Mouse (Mus musculus): ENCODE results near the gene Cwc22.

DNA sequence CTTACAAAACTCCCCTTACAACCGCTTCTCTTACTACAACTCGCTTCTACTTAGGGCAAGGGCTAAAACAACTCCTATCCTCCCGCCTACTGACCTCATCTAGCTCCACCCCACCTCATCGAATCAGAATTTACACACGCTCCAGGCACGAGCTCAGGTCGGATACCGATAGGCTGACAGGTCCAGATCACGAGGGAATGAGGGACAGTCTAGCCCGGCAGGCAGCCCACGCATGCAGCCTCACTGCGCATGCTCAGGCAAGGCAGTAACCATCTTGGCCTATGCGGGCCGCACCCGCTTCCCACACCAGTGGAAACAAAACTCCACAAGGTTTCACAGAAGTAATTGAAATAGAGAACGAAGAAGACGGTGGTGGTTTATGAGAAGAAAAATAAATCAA is 106.6 kb downstream of the Cwc22 start:
- TF ChIP-seq CTCF (IDR thresholded peaks at IDR 0.05) = no peak
- no peak for TF ChIP-seq EP300 (IDR thresholded peaks at IDR 0.05)

Data from lung, postnatal 0 days (tissue).